Mouse (Mus musculus): Measurements from ENCODE around the gene Helt. TPM values are rescaled to one million over a fixed set of nuclear protein-coding genes. Genes with fewer than 3 reads are reported as not detected.

Gene Helt
- total RNA-seq, 2 experiments from 2014 or later: not detected

Other genes with a start within 250 kb of the Helt start
- 10 to 100 TPM; 16.7 to 21.2 TPM for gene Cfap97, start 142.9 kb downstream of the Helt start, total RNA-seq (2021)
- gene Snx25, start 142.5 kb downstream of the Helt start, total RNA-seq (2021): 10 to 100 TPM; 17.0 to 18.7 TPM
- gene Slc25a4, start 83.4 kb downstream of the Helt start, total RNA-seq (2021): 100 to 1,000 TPM; 276 to 572 TPM
- gene Acsl1, start 176.4 kb upstream of the Helt start, total RNA-seq (2021): 100 to 1,000 TPM; 915 to 931 TPM

All from adrenal gland, postnatal 10 days (tissue).